Mouse (Mus musculus): ENCODE results near the gene Tuft1.

DNA sequence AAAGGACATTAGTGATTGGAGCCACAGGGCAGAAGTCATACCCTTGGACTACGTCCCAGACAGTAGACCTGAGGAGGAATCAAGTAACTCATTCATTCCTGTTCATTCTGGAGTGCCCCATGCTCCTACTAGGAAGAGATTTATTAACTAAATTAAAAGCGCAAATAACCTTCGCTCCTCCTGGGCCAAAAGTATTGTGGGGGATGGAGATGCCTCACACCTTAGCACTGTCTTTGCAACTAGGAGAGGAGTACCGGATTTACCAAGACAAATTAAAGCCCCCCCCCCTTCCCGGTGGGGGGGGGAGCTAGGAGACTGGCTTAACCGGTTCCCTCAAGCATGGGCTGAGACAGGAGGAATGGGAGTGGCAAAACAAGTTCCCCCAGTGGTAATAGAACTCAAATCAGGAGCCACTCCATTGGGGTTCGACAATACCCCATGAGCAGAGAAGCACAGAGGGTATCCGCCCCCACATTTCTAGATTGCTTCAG lies 20.7 kb upstream of the Tuft1 start:
- TF ChIP-seq CTCF (IDR thresholded peaks at IDR 0.05; ENCODE audit: control insufficient read depth, insufficient read depth, insufficient replicate concordance, low read depth, low read length) (no peak), POLR2A (IDR thresholded peaks at IDR 0.05; ENCODE audit: control insufficient read depth, low read depth, low read length) (no peak)

Measured in testis, adult 2 months (tissue).